Comparison of ENCODE assay signal across 24 mouse cellular contexts in genomic region chr11:53446183-53446582, GRCm38 (mm10). TPM values are rescaled to one million over a fixed set of nuclear protein-coding genes. Genes with fewer than 3 reads are reported as not detected.
"Had no signal": no experiment of that assay in that cellular context is flagged by ENCODE, and none has a peak within 500 bp of the region (broad histone marks: within the 10 kb centered on the region; RNA-seq: fewer than 3 reads in every experiment).

No protein-coding gene starts in this region.

- H3K9ac ChIP-seq: lung, embryonic 14.5 days; neural tube, embryonic 15.5 days had no signal

- DNase-seq: kidney, adult 11 months; kidney, postnatal 10 days; kidney, postnatal 4 days; lung, embryonic 14.5 days; lung, postnatal 10 days; lung, postnatal 4 days; midbrain, embryonic 14.5 days; right cerebral cortex, adult 18-20 months; right cerebral cortex, postnatal 25 days; thymus, postnatal 14 days had no signal

- H3K27ac ChIP-seq: layer of hippocampus, adult 2 months; left cerebral cortex, adult 2 months; limb, embryonic 10.5 days; midbrain, embryonic 10.5 days; neural tube, embryonic 15.5 days had no signal

- H3K4me3 ChIP-seq: layer of hippocampus, adult 2 months; left cerebral cortex, adult 2 months; limb, embryonic 10.5 days; midbrain, embryonic 10.5 days; myocyte; neural tube, embryonic 15.5 days had no signal

- H3K9me3 ChIP-seq: limb, embryonic 10.5 days; midbrain, embryonic 10.5 days; neural tube, embryonic 15.5 days had no signal

- H3K36me3 ChIP-seq: limb, embryonic 10.5 days; midbrain, embryonic 10.5 days; neural tube, embryonic 15.5 days had no signal

- H3K4me2 ChIP-seq: lung, embryonic 14.5 days; neural tube, embryonic 15.5 days had no signal

- H3K4me1 ChIP-seq: midbrain, embryonic 10.5 days; neural tube, embryonic 15.5 days had no signal

- H3K27me3 ChIP-seq: neural tube, embryonic 15.5 days had no signal

RNA-seq across cellular contexts. Expression of gene Gm10447, which starts 10.7 kb away (rescaled TPM):
- total RNA-seq: left cerebral cortex, postnatal 14 days had no signal
- polyA plus RNA-seq: intestine, embryonic 14.5 days; kidney, embryonic 14.5 days; lung, embryonic 14.5 days; midbrain, embryonic 10.5 days; midbrain, embryonic 14.5 days; neural tube, embryonic 11.5 days; neural tube, embryonic 15.5 days; small intestine, adult 2 months had no signal

RNA-seq across cellular contexts. Expression of gene Leap2, which starts 23.2 kb away (rescaled TPM):
- total RNA-seq: layer of hippocampus, adult 2 months; layer of hippocampus, postnatal 14 days; left cerebral cortex, adult 2 months; left cerebral cortex, postnatal 14 days; megakaryocyte, adult 5-6 weeks had no signal
- polyA plus RNA-seq: intestine, embryonic 14.5 days; kidney, embryonic 14.5 days; limb, embryonic 10.5 days; limb, embryonic 14.5 days; lung, embryonic 14.5 days; midbrain, embryonic 10.5 days; midbrain, embryonic 14.5 days; myocyte; neural tube, embryonic 11.5 days; neural tube, embryonic 15.5 days had no signal
